Mouse (Mus musculus) R1 (cell line): ENCODE measurements at regions not wholly inside any gene's neighbourhood (a gene's known extent, or its start where the extent isn't known, plus 50 kb on each side); places are given as distances from the start of the nearest gene placed in this dataset.

Source experiments
- DNase-seq: peaks from one replicate; pipeline ENCODE4 v3.0.0-alpha.2; 2018; ENCODE audit warnings: low read depth, low spot score

GRCm38 (mm10) chr3:101224091-101224490 lies 63.6 kb downstream of the Cd2 start:
- peak; percentile 96 for DNase-seq

DNA sequence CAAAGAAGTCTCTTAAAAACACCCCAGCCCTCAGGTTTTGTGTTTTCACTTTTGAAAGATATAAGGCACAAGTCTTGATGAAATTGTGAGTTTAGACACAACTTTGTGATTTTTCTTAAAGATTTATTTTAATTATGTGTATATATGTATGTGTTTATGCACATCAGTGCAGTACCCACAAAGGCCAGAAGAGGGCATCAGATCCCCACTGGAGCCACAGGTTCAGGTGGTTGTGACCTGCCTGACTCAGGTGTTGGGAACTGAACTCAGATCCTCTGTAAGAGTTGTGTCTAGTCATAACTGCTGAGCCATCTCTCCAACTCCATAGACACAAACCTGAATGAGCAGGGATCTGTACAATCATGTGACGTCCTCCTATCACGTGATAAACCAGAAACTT lies 67.8 kb downstream of the Cd2 start:
- DNase-seq = peak; percentile 55

- DNase-seq = peak; percentile 87
Measured at GRCm38 (mm10) chr3:101216711-101217110, 71.0 kb downstream of the Cd2 start.

GRCm38 (mm10) chr3:101213212-101213562 lies 74.6 kb downstream of the Cd2 start:
- DNase-seq = peak; percentile 34

GRCm38 (mm10) chr3:101212403-101213211 lies 75.1 kb downstream of the Cd2 start:
- DNase-seq = peak; percentile 33

DNA sequence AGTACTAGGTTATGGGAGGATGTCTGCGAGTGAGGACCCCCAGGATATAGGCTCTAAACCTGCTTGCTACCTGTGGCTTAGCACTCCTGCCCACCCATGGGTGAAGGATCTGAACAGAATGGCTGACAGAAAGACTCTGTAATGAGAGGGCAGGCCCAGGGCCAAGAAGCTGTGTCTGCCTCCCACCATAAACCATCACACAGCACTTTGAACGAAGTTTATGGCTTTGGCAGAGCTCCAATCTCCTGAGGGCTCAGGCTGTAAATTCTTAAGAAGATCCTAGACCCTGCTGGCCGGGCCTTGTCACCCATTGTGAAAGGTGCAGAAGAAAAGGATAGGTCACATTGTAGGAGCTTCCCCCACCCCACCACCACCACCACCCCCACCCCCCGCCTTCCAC lies 75.8 kb downstream of the Cd2 start:
- no peak for DNase-seq

DNA sequence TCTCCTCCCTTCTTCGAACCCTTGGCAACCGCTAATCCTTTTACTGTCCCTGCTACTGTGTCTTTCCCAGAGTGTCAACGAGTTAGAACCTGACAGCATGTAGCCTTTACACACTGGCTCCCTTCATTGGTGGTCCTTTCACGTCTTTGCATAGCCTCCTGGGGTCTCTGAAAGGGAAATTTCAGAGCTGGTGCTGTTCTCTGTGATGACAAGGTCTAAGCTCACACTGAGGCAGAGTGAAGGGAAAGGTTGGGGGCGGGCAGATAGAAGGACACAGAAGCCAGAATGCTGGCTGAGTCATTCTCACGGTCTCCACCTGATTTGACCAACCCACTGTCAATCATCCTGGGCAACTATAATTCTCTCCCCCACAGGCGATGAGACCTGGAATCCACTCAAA lies 78.2 kb downstream of the Cd2 start:
- DNase-seq = peak; percentile 31

GRCm38 (mm10) chr3:101208751-101209150 lies 79.0 kb downstream of the Cd2 start:
- no peak for DNase-seq

DNA sequence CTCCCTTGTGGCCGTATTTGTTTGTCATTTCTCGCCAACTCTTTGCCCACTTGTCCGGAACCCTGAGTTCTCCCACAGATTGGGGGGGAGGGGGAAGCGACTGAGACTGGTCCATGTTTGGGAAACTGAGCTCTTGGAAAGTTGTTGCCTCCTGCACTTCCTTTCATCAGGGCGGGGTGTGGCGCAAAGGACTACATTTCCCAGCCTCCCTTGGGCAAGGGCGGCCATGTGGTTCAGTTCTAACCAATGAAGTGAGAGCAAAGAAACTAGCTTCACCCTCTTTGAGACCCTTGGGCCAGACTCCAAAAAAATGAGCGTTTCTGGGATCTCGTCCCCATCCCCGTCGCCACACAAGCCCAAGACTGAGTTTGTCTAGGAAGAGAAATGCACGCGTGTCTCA lies 81.6 kb downstream of the Cd2 start:
- peak; percentile 85 for DNase-seq

DNA sequence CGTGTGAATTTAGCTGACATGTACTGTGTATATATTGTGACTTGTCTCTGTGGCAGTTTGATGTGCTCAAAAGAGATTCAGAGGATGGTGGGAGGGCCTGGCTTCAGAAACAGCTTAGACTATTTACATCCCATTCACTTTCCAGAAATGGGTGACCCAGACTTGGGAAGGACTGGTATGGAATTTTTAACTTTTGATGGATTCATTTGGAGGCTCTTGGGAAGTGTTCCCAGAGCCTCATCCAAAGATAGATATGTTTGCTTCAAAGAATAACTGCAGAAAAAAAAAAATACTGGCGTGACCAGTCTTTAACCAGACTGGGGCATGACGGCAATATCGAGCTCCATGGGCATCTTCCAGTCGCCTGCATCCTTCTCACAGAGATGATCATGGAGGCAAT lies 84.6 kb upstream of the Ptgfrn start:
- no peak for DNase-seq

DNA sequence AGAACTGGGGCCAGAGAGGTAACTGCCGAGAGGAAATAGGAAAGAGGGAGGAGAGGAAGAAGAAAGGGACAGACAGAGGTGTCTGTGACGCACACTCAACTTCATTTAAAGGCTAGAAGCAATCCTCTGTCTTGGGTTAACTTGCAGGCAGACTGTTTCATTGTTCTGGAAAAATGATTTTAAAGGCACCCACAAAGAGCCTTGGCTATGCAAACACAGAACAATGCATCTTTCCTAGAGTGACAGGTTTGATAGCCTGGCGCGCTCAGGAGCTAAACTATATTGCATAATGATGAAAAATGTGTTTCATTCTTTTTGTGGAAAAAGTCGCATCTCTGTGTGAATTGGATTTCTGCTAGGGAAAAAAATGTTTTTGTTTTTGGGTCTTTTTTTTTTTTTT lies 84.2 kb upstream of the Ptgfrn start:
- DNase-seq = no peak

GRCm38 (mm10) chr3:101191298-101191986 lies 81.4 kb upstream of the Ptgfrn start:
- no peak for DNase-seq

- no peak for DNase-seq
Measured at GRCm38 (mm10) chr3:101181958-101182357, 71.9 kb upstream of the Ptgfrn start.

DNA sequence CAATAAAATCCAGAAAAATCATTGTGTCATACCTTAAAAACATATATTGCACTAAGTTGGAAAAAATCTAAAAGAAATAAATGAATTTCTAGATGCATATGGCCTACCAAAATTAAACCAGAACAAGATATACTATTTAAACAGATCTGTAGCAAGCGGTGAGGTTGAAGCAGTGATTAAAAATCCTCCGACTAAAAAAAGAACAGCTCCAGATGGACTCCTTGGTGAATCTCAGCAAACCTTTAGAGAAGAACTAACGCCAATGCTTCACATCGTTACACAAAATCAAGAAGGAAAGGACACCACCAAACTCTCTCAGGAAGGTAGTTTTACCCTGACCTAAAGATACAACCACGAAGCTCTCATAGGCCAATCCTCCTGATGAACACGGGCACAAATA lies 63.9 kb upstream of the Ptgfrn start:
- no peak for DNase-seq

- DNase-seq = no peak
Measured at GRCm38 (mm10) chr3:101170037-101171019, 60.2 kb upstream of the Ptgfrn start.

- peak; percentile 82 for DNase-seq
Measured at GRCm38 (mm10) chr3:101167026-101167425, 56.9 kb upstream of the Ptgfrn start.

DNA sequence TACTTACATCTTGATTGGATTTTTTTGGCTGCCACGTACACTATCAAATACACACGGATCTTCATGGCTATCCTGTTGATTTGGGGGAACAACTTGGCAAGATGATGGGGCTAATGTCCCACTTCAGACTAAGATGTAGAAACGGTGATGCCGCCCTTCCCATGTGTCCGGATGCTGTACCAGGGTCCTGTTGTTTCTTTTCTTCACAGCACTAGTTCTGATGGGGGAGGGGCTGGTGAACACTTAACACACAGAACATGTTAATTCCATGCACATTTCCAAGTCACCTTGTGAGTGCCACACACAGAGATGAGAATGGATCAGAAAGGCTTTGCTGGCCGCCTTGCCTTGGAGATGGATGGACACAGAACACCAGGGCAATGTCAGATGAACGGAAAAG lies 56.5 kb upstream of the Ptgfrn start:
- peak; percentile 51 for DNase-seq

- DNase-seq = peak; percentile 55
Measured at GRCm38 (mm10) chr3:101165261-101165660, 55.2 kb upstream of the Ptgfrn start.

DNA sequence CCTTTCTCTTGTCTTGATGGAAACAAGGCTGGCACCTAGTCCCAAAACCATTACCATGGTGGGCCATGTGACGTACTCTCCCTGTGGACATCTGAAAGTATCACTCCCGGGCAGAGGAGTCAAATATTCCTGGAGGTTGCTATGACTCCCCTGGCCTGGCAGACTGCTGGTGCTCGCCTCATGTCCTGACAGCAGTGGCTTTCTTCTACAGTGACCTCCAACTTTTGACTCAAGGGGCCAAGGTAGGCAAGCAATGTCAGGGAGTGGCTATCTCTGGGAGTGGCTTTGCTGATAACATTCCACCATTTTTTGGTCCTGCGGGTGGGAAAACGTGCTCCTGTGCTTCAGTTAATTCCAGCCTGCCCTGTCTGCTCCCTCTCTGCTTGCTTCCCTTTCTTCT lies 54.7 kb upstream of the Ptgfrn start:
- DNase-seq = peak; percentile 87

DNA sequence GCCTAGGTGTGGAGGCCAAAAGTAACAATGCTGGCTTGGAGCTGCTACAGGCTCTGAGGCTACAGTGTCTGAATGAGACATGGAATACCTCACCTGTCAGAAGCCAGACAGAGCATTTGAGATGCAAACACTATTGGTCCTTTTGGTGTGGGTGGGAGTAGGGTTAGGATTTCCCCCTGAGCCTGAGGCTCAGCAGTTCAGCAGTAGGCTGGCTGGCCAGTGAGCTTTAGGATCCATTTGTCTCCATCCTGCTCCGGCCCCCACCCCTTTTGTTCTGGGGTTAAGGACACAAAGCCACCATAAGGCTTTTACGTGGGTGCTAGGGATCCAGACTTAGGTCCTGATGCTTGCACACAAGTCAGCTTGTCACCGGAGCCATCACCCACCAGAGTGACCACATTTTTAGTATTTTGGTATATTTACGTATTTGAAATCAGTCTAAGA lies 53.9 kb upstream of the Ptgfrn start:
- peak; percentile 91 for DNase-seq

DNA sequence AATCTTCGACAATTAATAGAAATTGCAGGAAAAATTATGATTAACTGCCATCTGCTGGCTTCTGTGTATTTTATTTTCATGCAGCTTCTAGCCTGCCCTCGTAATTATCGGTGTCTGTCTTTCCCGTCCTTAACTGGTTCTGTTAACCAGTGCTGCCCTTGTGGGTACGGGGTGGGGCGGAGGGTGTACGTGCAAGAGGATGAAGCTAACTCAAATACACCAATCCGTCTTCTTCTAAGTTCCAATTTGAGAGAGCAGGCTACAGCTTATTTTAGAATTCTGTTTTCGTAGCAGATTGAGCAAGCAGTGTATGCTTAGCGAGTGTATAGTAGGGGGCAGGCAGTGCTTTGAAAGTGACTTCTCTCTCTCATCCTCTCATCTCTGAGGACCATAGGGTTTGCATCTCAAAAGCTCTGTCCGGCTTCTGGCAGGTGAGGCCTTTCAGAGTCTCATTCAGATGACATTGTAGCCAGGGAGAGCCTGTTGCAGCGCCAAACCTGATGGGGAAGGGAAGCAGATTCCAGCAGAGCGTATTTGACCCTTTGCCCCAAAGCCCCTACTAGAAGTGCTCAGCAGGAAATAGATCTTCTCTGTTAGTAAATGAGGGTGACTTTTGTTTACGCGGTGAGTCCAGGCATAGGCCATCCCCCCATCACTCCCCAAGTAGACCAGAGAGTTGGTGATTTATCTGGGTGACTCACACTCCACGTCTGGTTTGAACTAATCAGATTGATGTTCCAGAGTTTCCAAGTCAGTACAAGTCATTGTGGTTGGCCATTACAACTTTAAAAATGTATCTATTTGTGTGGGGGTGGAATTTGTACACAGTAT lies 53.3 kb upstream of the Ptgfrn start:
- DNase-seq = peak; percentile 98
